Mouse (Mus musculus): ENCODE results near the gene Atp2a3.

DNA sequence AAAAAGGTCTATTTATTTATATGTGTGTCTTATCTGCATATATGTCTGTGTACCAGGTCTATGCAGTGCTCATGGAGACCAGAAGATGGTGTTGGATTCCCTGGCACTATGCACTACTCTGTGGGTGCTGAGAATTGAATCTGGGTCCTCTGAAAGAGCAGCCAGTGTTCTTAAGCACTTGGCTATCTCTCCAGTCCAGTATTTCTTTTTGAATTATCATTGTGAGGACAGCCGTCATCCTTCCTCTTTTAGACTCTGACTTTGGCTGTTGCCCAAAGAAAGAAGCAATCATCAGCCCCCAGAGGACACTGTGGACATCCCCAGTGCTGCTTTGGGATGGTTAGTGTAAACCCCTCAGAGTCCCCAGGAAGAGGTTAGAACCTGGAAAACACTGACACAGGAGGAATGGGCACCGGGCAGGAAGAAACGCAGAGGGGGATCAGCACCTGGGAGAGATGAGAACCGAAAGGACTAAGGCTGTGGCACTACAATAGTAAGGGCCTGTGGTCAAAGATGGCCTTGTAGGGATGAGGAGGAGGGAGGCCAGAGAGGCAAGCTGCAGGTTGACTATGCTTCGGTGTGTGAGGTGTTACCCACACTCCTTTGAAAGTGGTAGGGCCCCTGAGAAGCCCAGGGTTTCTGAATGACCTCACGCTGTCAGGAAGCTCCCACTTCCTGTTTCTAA, 15.0 kb upstream of the Atp2a3 start:
- no peak for TF ChIP-seq CTCF (IDR thresholded peaks at IDR 0.05; ENCODE audit: low read depth)
- TF ChIP-seq EP300 (IDR thresholded peaks at IDR 0.05; ENCODE audit: low read depth), result no peak
